Mouse (Mus musculus) olfactory bulb, adult 2 months (tissue): Measurements from ENCODE around the gene Ndufs6.

Experiments used
- CTCF ChIP-seq: fragments of 200-500 bp; IDR thresholded peaks from 2 replicates; pipeline ENCODE4 v1.5.1; 2012; ENCODE audit warnings: low read depth, mild to moderate bottlenecking, low read length, moderate library complexity; ENCODE audit not compliant: insufficient read depth
- POLR2A ChIP-seq: fragments of 200-500 bp; IDR thresholded peaks from 2 replicates; pipeline ENCODE4 v1.6.1; 2012; ENCODE audit warnings: mild to moderate bottlenecking, low read depth, low read length, moderate library complexity; ENCODE audit not compliant: insufficient read depth

- TF ChIP-seq CTCF (no peak), POLR2A (no peak)
Measured at GRCm38 (mm10) chr13:73269891-73270290, 58.5 kb downstream of the Ndufs6 start.
